8 mouse cellular contexts compared by ENCODE assay signal in the genomic region with DNA sequence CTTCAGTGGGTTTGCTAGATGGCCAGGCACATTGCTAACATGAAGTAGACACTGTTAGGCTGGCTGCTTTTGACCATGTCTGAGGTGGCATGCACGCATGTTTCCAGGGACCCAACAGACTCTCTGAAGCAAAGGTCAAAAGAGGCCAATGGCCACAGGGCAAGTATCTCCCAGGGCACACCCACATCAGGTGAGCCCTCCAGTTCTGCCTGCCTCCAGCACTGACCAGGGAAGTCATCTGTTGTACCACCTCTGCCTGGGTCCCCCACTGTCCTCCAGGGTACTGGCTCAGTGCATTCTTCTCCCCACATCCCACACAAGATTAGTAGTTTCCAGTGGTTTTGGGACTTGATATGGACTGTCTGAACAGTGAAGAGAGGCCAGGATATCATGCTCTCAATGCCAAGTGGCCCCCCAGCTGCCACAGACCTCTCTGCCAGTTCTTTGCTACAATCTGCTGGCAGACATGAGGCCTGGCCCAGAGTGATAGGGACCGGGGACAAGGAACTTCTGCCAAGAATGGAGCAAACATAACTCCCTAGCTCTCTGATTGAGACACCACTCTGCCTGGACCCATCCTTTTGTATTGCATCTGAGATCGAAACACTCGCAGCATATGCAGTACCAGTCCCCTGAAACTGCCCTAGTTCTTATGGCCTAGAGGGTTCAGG. TPM values are rescaled to one million over a fixed set of nuclear protein-coding genes. Genes with fewer than 3 reads are reported as not detected.
A peak's percentile ranks its signal among the peaks of the same experiment; 100 is the strongest.
DNase-seq lines count a peak whose midpoint lies in the region; ATAC-seq and TF ChIP-seq lines count a peak whose summit lies in the region.

No protein-coding gene starts in this region.

- DNase-seq in left cerebral cortex, adult 2 months (ENCODE audit: extremely low spot score in 1 of 2, low spot score in 2 of 2) = no peak
- no peak for DNase-seq in left cerebral cortex, adult 11 months (ENCODE audit: low spot score)
- no peak for DNase-seq in embryonic facial prominence, embryonic 14.5 days (ENCODE audit: low spot score)
- peak; percentile 41 for DNase-seq in lung, postnatal 0 days (ENCODE audit: low spot score)
- no peak for DNase-seq in layer of hippocampus, postnatal 25 days (ENCODE audit: extremely low spot score in 1 of 2, low spot score in 1 of 2)

- peak overlapping the region; percentile 65 for H3K4me3 ChIP-seq in left cerebral cortex, adult 2 months
- H3K4me3 ChIP-seq in embryonic facial prominence, embryonic 14.5 days (ENCODE audit: low read depth, low read length) = peak overlapping the region; percentile 64; the same call in 1 of the 2 replicates
- H3K4me3 ChIP-seq in hindbrain, embryonic 15.5 days = peak overlapping the region; percentile 61
- peak overlapping the region; percentile 49; the same call in 1 of the 2 replicates for H3K4me3 ChIP-seq in lung, postnatal 0 days (ENCODE audit: low read depth, low read length)
- H3K4me3 ChIP-seq in stomach, embryonic 16.5 days (replicated peaks; ENCODE audit: low read length) = peak overlapping the region; percentile 58; the same call in 1 of the 2 replicates

- peaks cover 5% of the 10 kb centered on the region for H3K36me3 ChIP-seq in embryonic facial prominence, embryonic 14.5 days (ENCODE audit: control insufficient read depth, insufficient read depth, low read length)
- H3K36me3 ChIP-seq in hindbrain, embryonic 15.5 days = 0 out of 2 replicates have a peak, but pooled peaks cover 5% of the 10 kb centered on the region
- no peaks in the 10 kb centered on the region for H3K36me3 ChIP-seq in lung, postnatal 0 days (ENCODE audit: insufficient read depth, low read length)
- H3K36me3 ChIP-seq in stomach, embryonic 16.5 days (ENCODE audit: control insufficient read depth, insufficient read depth, low read length) = no peaks in the 10 kb centered on the region

- intact Hi-C loops in left cerebral cortex, adult 2 months (cut with DNase I) = no loop called here

- no peaks in the 10 kb centered on the region for H3K9me3 ChIP-seq in embryonic facial prominence, embryonic 14.5 days (ENCODE audit: control insufficient read depth, low read length)
- H3K9me3 ChIP-seq in hindbrain, embryonic 15.5 days = no peaks in the 10 kb centered on the region
- H3K9me3 ChIP-seq in lung, postnatal 0 days (ENCODE audit: low read length) = no peaks in the 10 kb centered on the region
- no peaks in the 10 kb centered on the region for H3K9me3 ChIP-seq in stomach, embryonic 16.5 days (replicated peaks; ENCODE audit: control insufficient read depth, low read length)

- no peak for TF ChIP-seq CTCF in left cerebral cortex, adult 2 months (IDR thresholded peaks at IDR 0.05)
- no peak for TF ChIP-seq CTCF in lung, postnatal 0 days (IDR thresholded peaks at IDR 0.05)

- peaks cover 19% of the 10 kb centered on the region for H3K4me1 ChIP-seq in embryonic facial prominence, embryonic 14.5 days (ENCODE audit: control insufficient read depth, insufficient read depth, low read length)
- H3K4me1 ChIP-seq in hindbrain, embryonic 15.5 days (replicated peaks) = peaks cover 18% of the 10 kb centered on the region
- H3K4me1 ChIP-seq in lung, postnatal 0 days (ENCODE audit: insufficient read depth, low read depth, low read length) = peaks cover 22% of the 10 kb centered on the region; the same call in 1 of the 2 replicates
- H3K4me1 ChIP-seq in stomach, embryonic 16.5 days (ENCODE audit: control insufficient read depth, insufficient read depth, low read length) = peaks cover 34% of the 10 kb centered on the region

- WGBS in embryonic facial prominence, embryonic 14.5 days = 82% methylated on average over 4 of the region's 4 CpGs
- WGBS in hindbrain, embryonic 15.5 days = 84% methylated on average over 4 of the region's 4 CpGs
- 74% methylated on average over 4 of the region's 4 CpGs for WGBS in lung, postnatal 0 days
- WGBS in stomach, embryonic 16.5 days = 76% methylated on average over 4 of the region's 4 CpGs

- no peaks in the 10 kb centered on the region for H3K27me3 ChIP-seq in embryonic facial prominence, embryonic 14.5 days (replicated peaks; ENCODE audit: control insufficient read depth, insufficient read depth, low read length)
- no peaks in the 10 kb centered on the region for H3K27me3 ChIP-seq in hindbrain, embryonic 15.5 days
- no peaks in the 10 kb centered on the region for H3K27me3 ChIP-seq in lung, postnatal 0 days (replicated peaks; ENCODE audit: insufficient read depth, low read length)
- H3K27me3 ChIP-seq in stomach, embryonic 16.5 days (ENCODE audit: control insufficient read depth, insufficient read depth, low read length) = no peaks in the 10 kb centered on the region

- no peak for ATAC-seq in embryonic facial prominence, embryonic 14.5 days (ENCODE audit: low read depth)
- no peak; the same call in 1 of the 2 replicates for ATAC-seq in hindbrain, embryonic 15.5 days (ENCODE audit: low FRiP score, low read depth)
- ATAC-seq in lung, postnatal 0 days = no peak
- no peak for ATAC-seq in stomach, embryonic 16.5 days (ENCODE audit: insufficient read depth, low FRiP score)
- ATAC-seq in frontal cortex, adult (ENCODE audit: low TSS enrichment) = no peak

- H3K9ac ChIP-seq in embryonic facial prominence, embryonic 14.5 days (ENCODE audit: low read depth, low read length) = peak overlapping the region; percentile 75; the same call in 1 of the 2 replicates
- peak overlapping the region; percentile 67 for H3K9ac ChIP-seq in hindbrain, embryonic 15.5 days
- H3K9ac ChIP-seq in lung, postnatal 0 days (replicated peaks; ENCODE audit: low read depth) = no peak overlapping the region
- peak overlapping the region; percentile 81 for H3K9ac ChIP-seq in stomach, embryonic 16.5 days (ENCODE audit: low read length)

- TF ChIP-seq EP300 in lung, postnatal 0 days (IDR thresholded peaks at IDR 0.05) = no peak

- H3K4me2 ChIP-seq in embryonic facial prominence, embryonic 14.5 days (ENCODE audit: low read depth, low read length) = peak overlapping the region; percentile 57
- H3K4me2 ChIP-seq in hindbrain, embryonic 15.5 days = peak overlapping the region; percentile 58
- H3K4me2 ChIP-seq in lung, postnatal 0 days (replicated peaks; ENCODE audit: low read depth, low read length) = peak overlapping the region; percentile 68; the same call in 1 of the 2 replicates
- peak overlapping the region; percentile 70 for H3K4me2 ChIP-seq in stomach, embryonic 16.5 days (ENCODE audit: low read depth, low read length)

- H3K27ac ChIP-seq in left cerebral cortex, adult 2 months = peak overlapping the region; percentile 99
- H3K27ac ChIP-seq in embryonic facial prominence, embryonic 14.5 days (replicated peaks; ENCODE audit: low read depth, low read length) = peak overlapping the region; percentile 83; the same call in 1 of the 2 replicates
- H3K27ac ChIP-seq in hindbrain, embryonic 15.5 days (replicated peaks) = peak overlapping the region; percentile 96
- H3K27ac ChIP-seq in lung, postnatal 0 days (ENCODE audit: low read length) = peak overlapping the region; percentile 98
- H3K27ac ChIP-seq in stomach, embryonic 16.5 days (ENCODE audit: low read length) = peak overlapping the region; percentile 91

RNA-seq across cellular contexts. Expression of a gene that starts 2.4 kb away (rescaled TPM):
- 10 to 100 TPM; 21.7 to 28.7 TPM for total RNA-seq in left cerebral cortex, adult 2 months (2021)
- 23.5 and 25.1 TPM in 2 replicates for polyA plus RNA-seq in embryonic facial prominence, embryonic 14.5 days (2014; fragmentation: Nextera tagmentation; extraction: Ambion mirVana)
- polyA plus RNA-seq in hindbrain, embryonic 15.5 days (2015; fragmentation: Nextera tagmentation; extraction: Ambion mirVana) = 33.5 and 33.9 TPM in 2 replicates
- polyA plus RNA-seq in lung, postnatal 0 days (2015; fragmentation: Nextera tagmentation; extraction: Ambion mirVana) = 27.9 and 28.0 TPM in 2 replicates
- polyA plus RNA-seq in stomach, embryonic 16.5 days (2015; fragmentation: Nextera tagmentation; extraction: Ambion mirVana) = 25.7 and 26.4 TPM in 2 replicates
- total RNA-seq in layer of hippocampus, postnatal 25 days (2021) = 10 to 100 TPM; 23.8 to 27.3 TPM

RNA-seq across cellular contexts. Expression of a gene that starts 22.2 kb away (rescaled TPM):
- total RNA-seq in left cerebral cortex, adult 2 months (2021) = 10 to 100 TPM; 10.9 to 11.0 TPM
- polyA plus RNA-seq in embryonic facial prominence, embryonic 14.5 days (2014; fragmentation: Nextera tagmentation; extraction: Ambion mirVana) = 5.5 and 9.9 TPM in 2 replicates
- polyA plus RNA-seq in hindbrain, embryonic 15.5 days (2015; fragmentation: Nextera tagmentation; extraction: Ambion mirVana) = 10.3 and 10.9 TPM in 2 replicates
- polyA plus RNA-seq in lung, postnatal 0 days (2015; fragmentation: Nextera tagmentation; extraction: Ambion mirVana) = 12.2 TPM in 2 replicates
- 3.6 and 4.8 TPM in 2 replicates for polyA plus RNA-seq in stomach, embryonic 16.5 days (2015; fragmentation: Nextera tagmentation; extraction: Ambion mirVana)
- 10 to 100 TPM; 11.2 to 12.4 TPM for total RNA-seq in layer of hippocampus, postnatal 25 days (2021)

RNA-seq across cellular contexts. Expression of a gene that starts 22.5 kb away (rescaled TPM):
- 10 to 100 TPM; 19.8 to 22.2 TPM for total RNA-seq in left cerebral cortex, adult 2 months (2021)
- 51.2 and 60.8 TPM in 2 replicates for polyA plus RNA-seq in embryonic facial prominence, embryonic 14.5 days (2014; fragmentation: Nextera tagmentation; extraction: Ambion mirVana)
- polyA plus RNA-seq in hindbrain, embryonic 15.5 days (2015; fragmentation: Nextera tagmentation; extraction: Ambion mirVana) = 29.2 and 30.8 TPM in 2 replicates
- polyA plus RNA-seq in lung, postnatal 0 days (2015; fragmentation: Nextera tagmentation; extraction: Ambion mirVana) = 36.5 and 38.7 TPM in 2 replicates
- 72.3 and 72.8 TPM in 2 replicates for polyA plus RNA-seq in stomach, embryonic 16.5 days (2015; fragmentation: Nextera tagmentation; extraction: Ambion mirVana)
- total RNA-seq in layer of hippocampus, postnatal 25 days (2021) = 10 to 100 TPM; 15.4 to 26.6 TPM

RNA-seq across cellular contexts. Expression of a gene that starts 24.6 kb away (rescaled TPM):
- total RNA-seq in left cerebral cortex, adult 2 months (2021) = 1 to 10 TPM; 6.7 to 6.9 TPM
- polyA plus RNA-seq in embryonic facial prominence, embryonic 14.5 days (2014; fragmentation: Nextera tagmentation; extraction: Ambion mirVana) = 18.4 and 19.6 TPM in 2 replicates
- 7.9 and 8.0 TPM in 2 replicates for polyA plus RNA-seq in hindbrain, embryonic 15.5 days (2015; fragmentation: Nextera tagmentation; extraction: Ambion mirVana)
- polyA plus RNA-seq in lung, postnatal 0 days (2015; fragmentation: Nextera tagmentation; extraction: Ambion mirVana) = 14.1 and 14.4 TPM in 2 replicates
- 23.7 and 29.3 TPM in 2 replicates for polyA plus RNA-seq in stomach, embryonic 16.5 days (2015; fragmentation: Nextera tagmentation; extraction: Ambion mirVana)
- total RNA-seq in layer of hippocampus, postnatal 25 days (2021) = 1 to 10 TPM; 6.8 to 7.8 TPM

RNA-seq across cellular contexts. Expression of a gene that starts 29.4 kb away (rescaled TPM):
- total RNA-seq in left cerebral cortex, adult 2 months (2021) = 10 to 100 TPM; 65.3 to 69.8 TPM
- polyA plus RNA-seq in embryonic facial prominence, embryonic 14.5 days (2014; fragmentation: Nextera tagmentation; extraction: Ambion mirVana) = 10.4 and 10.6 TPM in 2 replicates
- polyA plus RNA-seq in hindbrain, embryonic 15.5 days (2015; fragmentation: Nextera tagmentation; extraction: Ambion mirVana) = 15.2 and 15.5 TPM in 2 replicates
- polyA plus RNA-seq in lung, postnatal 0 days (2015; fragmentation: Nextera tagmentation; extraction: Ambion mirVana) = 13.2 and 14.9 TPM in 2 replicates
- polyA plus RNA-seq in stomach, embryonic 16.5 days (2015; fragmentation: Nextera tagmentation; extraction: Ambion mirVana) = 9.2 and 10.4 TPM in 2 replicates
- total RNA-seq in layer of hippocampus, postnatal 25 days (2021) = 10 to 100 TPM; 84.8 to 92.4 TPM
